8 mouse cellular contexts compared by ENCODE assay signal in the genomic region with DNA sequence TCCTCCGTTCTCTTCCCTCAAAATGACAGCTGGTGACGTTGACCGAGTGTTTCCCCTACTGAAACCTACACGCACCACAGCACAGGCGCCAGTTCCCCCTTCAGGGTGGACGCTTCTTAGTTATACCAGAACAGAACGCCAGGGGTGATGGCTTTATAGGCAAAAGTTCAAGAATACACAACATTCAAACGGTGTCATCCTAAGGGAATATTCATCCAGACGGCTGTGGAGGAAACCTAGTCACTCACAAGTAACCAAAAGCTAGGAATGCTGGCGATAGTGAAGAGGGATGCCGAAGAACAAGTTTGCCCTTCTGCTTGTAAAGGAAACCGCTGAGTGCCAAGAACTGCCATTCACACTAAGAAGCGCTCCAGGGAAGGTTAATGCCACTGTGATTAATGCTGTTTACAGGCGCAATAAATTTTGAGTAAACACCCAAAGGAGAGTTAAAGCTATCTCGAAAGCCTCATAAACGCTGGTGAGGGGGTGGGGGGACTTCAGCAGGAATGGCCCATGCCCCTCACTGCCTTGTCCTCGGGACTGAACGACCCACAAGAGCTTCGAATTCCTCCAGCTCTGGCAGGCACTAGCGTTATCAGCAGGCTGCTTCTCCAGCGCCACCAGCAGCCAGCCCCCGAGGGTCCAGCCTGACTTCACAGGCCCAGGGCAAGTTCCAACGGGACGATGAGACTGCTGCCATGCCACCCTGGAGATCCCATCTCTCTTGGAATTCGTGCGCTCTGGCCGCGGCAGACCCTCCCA. TPM values are rescaled to one million over a fixed set of nuclear protein-coding genes. Genes with fewer than 3 reads are reported as not detected.
DNase-seq lines count a peak whose midpoint lies in the region; ATAC-seq and TF ChIP-seq lines count a peak whose summit lies in the region.

No protein-coding gene starts in this region.

- no peaks in the 10 kb centered on the region for H3K9me3 ChIP-seq in heart, embryonic 12.5 days (replicated peaks)
- no peaks in the 10 kb centered on the region for H3K9me3 ChIP-seq in kidney, postnatal 0 days (replicated peaks; ENCODE audit: low read length)

- ATAC-seq in heart, embryonic 12.5 days (ENCODE audit: insufficient number of reproducible peaks, low FRiP score), result peak; percentile 9; the same call in 1 of the 2 replicates
- ATAC-seq in kidney, postnatal 0 days (replicated peaks; ENCODE audit: low FRiP score, low read depth), result peak; percentile 11; the same call in 1 of the 2 replicates
- ATAC-seq in erythroid progenitor cell, adult 5-6 weeks (replicated peaks; ENCODE audit: low FRiP score, poor library complexity, severe bottlenecking), result no peak

- DNase-seq in A20 (ENCODE audit: low read depth, low spot score) (peak; percentile 88), R1 (ENCODE audit: low read depth, low spot score) (peak; percentile 54)
- peak; percentile 73 for DNase-seq in embryo, embryonic 10 days (ENCODE audit: low spot score)
- peak; percentile 80 for DNase-seq in kidney, postnatal 0 days (ENCODE audit: low spot score)
- peak; percentile 30 to 52 for DNase-seq in spleen, adult 18-20 months

- peaks cover 46% of the 10 kb centered on the region for H3K79me2 ChIP-seq in macrophage (ENCODE audit: inconsistent target)

- H3K4me2 ChIP-seq in heart, embryonic 12.5 days, result peak overlapping the region; percentile 77
- H3K4me2 ChIP-seq in kidney, postnatal 0 days (ENCODE audit: low read length), result peak overlapping the region; percentile 79

- H3K4me1 ChIP-seq in heart, embryonic 12.5 days (replicated peaks), result peaks cover 28% of the 10 kb centered on the region
- H3K4me1 ChIP-seq in kidney, postnatal 0 days (replicated peaks; ENCODE audit: insufficient read depth, low read length), result 0 out of 2 replicates have a peak, but pooled peaks cover 3% of the 10 kb centered on the region

- TF ChIP-seq CTCF in kidney, postnatal 0 days (IDR thresholded peaks at IDR 0.05; ENCODE audit: low read depth), result peak; percentile 53

- H3K36me3 ChIP-seq in heart, embryonic 12.5 days, result no peaks in the 10 kb centered on the region
- H3K36me3 ChIP-seq in kidney, postnatal 0 days (ENCODE audit: insufficient read depth, low read length), result no peaks in the 10 kb centered on the region
- H3K36me3 ChIP-seq in macrophage (ENCODE audit: inconsistent target), result no peaks in the 10 kb centered on the region

- 2% methylated on average over 28 of the region's 28 CpGs for WGBS in heart, embryonic 12.5 days
- WGBS in kidney, postnatal 0 days, result 1% methylated on average over 28 of the region's 28 CpGs
- 2% methylated on average over 28 of the region's 28 CpGs for WGBS in macrophage (ENCODE audit: missing documents)

- no peaks in the 10 kb centered on the region for H3K27me3 ChIP-seq in heart, embryonic 12.5 days (replicated peaks)
- no peaks in the 10 kb centered on the region for H3K27me3 ChIP-seq in kidney, postnatal 0 days (ENCODE audit: insufficient read depth, low read length)

- peak overlapping the region; percentile 93 for H3K27ac ChIP-seq in heart, embryonic 12.5 days (ENCODE audit: poor library complexity, severe bottlenecking)
- peak overlapping the region; percentile 95 for H3K27ac ChIP-seq in kidney, postnatal 0 days
- peak overlapping the region; percentile 39 for H3K27ac ChIP-seq in macrophage

- H3K4me3 ChIP-seq in heart, embryonic 12.5 days, result peak overlapping the region; percentile 69
- H3K4me3 ChIP-seq in kidney, postnatal 0 days (replicated peaks; ENCODE audit: low read depth, low read length), result peak overlapping the region; percentile 76
- peak overlapping the region; percentile 91 for H3K4me3 ChIP-seq in macrophage (ENCODE audit: inconsistent target)

- H3K9ac ChIP-seq in heart, embryonic 12.5 days, result peak overlapping the region; percentile 88
- H3K9ac ChIP-seq in kidney, postnatal 0 days (ENCODE audit: low read depth, low read length), result peak overlapping the region; percentile 95

RNA-seq across cellular contexts. Expression of a gene that starts 2.0 kb away (rescaled TPM):
- polyA plus RNA-seq in heart, embryonic 12.5 days (2016; fragmentation: Nextera tagmentation; extraction: Ambion mirVana), result 66.8 and 69.2 TPM in 2 replicates
- 59.0 and 69.6 TPM in 2 replicates for polyA plus RNA-seq in kidney, postnatal 0 days (2015; fragmentation: Nextera tagmentation; extraction: Ambion mirVana)
- total RNA-seq in macrophage (2018; cell fraction: chromatin; rRNA removed), result 100 to 1,000 TPM; 109 to 321 (median 191) TPM
- 10 to 100 TPM in 24 of 26 experiments, 1 to 10 TPM in 2; 9.2 to 22.3 (median 17.3) TPM for total RNA-seq in macrophage (2018; cell fraction: cytosol; rRNA removed)
- 100 to 1,000 TPM in 7 of 26 experiments, 10 to 100 TPM in 19; 46.6 to 154 (median 72.0) TPM for total RNA-seq in macrophage (2018; cell fraction: nucleus; rRNA removed)
- 8.4 to 11.5 TPM (median 9.5 TPM) in 3 replicates for polyA plus RNA-seq in macrophage (2018)
- 8.3 and 23.5 TPM in 2 replicates for total RNA-seq in erythroid progenitor cell, adult 5-6 weeks (2015; ENCODE audit: low replicate concordance)
- 6.3 and 11.8 TPM in 2 replicates for total RNA-seq in erythroid progenitor cell, adult 5-6 weeks (2017; ENCODE audit: low replicate concordance)

Comparison
In these comparisons a context has a peak if more than half of its experiments do, and no peak if none do; other contexts are left out.
1. H3K27ac ChIP-seq: peak in every context shown above with its lines; median percentile 95 in kidney, postnatal 0 days; 93 in heart, embryonic 12.5 days; 39 in macrophage.